13 mouse cellular contexts compared by ENCODE assay signal in the genomic region with DNA sequence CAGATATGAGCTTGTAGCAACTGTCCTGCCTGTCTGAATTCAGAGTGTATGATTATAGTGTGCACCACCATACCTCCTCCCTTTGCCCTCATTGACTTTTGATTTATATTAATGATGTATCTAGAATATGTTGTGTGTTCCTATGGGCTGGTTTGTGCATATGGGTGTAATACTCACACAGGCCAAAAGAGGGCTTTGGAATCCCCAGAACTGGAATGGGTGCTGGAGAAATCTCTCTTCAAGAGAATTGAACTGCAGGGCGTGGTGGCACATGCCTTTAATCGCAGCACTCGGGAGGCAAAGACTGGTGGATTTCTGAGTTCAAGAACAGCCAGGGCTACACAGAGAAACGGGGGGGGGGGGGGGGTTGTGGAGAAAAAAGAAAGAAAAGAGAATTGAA. TPM values are rescaled to one million over a fixed set of nuclear protein-coding genes. Genes with fewer than 3 reads are reported as not detected.
DNase-seq lines count a peak whose midpoint lies in the region; ATAC-seq and TF ChIP-seq lines count a peak whose summit lies in the region.
"Had no signal": no experiment of that assay in that cellular context is flagged by ENCODE, and none has a peak within 500 bp of the region (broad histone marks: within the 10 kb centered on the region; RNA-seq: fewer than 3 reads in every experiment).

No protein-coding gene starts in this region.

- TF ChIP-seq CTCF in liver, postnatal 0 days (IDR thresholded peaks at IDR 0.05; ENCODE audit: low read depth), result peak; percentile 48
- peak; percentile 71 for TF ChIP-seq CTCF in E14TG2a.4 (conservative IDR thresholded peaks at IDR 0.05; ENCODE audit: low read length)

- H3K36me3 ChIP-seq in forebrain, embryonic 14.5 days (ENCODE audit: control insufficient read depth, insufficient read depth, low read length), result peaks cover 38% of the 10 kb centered on the region
- H3K36me3 ChIP-seq in forebrain, embryonic 12.5 days (replicated peaks), result peaks cover 35% of the 10 kb centered on the region
- H3K36me3 ChIP-seq in liver, postnatal 0 days (replicated peaks; ENCODE audit: insufficient read depth, low read length), result peaks cover 33% of the 10 kb centered on the region
- H3K36me3 ChIP-seq in E14TG2a.4 (ENCODE audit: insufficient read depth, low read length), result peaks cover 76% of the 10 kb centered on the region

- DNase-seq in forebrain, embryonic 14.5 days (ENCODE audit: low spot score), result no peak
- no peak for DNase-seq in liver, postnatal 0 days
- DNase-seq in liver, result no peak
- no peak for DNase-seq in heart, postnatal 25 days (ENCODE audit: low spot score)
- no peak for DNase-seq in cerebellum, adult 18-20 months
- DNase-seq: cerebellum, postnatal 25 days had no signal

- no peaks in the 10 kb centered on the region for H3K9me3 ChIP-seq in forebrain, embryonic 14.5 days (replicated peaks; ENCODE audit: control insufficient read depth, low read length)
- no peaks in the 10 kb centered on the region for H3K9me3 ChIP-seq in forebrain, embryonic 12.5 days
- no peaks in the 10 kb centered on the region for H3K9me3 ChIP-seq in liver, postnatal 0 days (ENCODE audit: low read length)
- H3K9me3 ChIP-seq in E14TG2a.4 (ENCODE audit: low read length), result no peaks in the 10 kb centered on the region
- H3K9me3 ChIP-seq: hindbrain, embryonic 12.5 days; megakaryocyte, embryonic 14.5 days; neural tube, embryonic 12.5 days had no signal

- intact Hi-C loops in heart, postnatal 25 days (cut with DNase I), result no loop called here

- TF ChIP-seq EP300 in liver, postnatal 0 days (IDR thresholded peaks at IDR 0.05; ENCODE audit: low read depth), result no peak

- no peak overlapping the region for H3K9ac ChIP-seq in forebrain, embryonic 14.5 days (ENCODE audit: low read length)
- no peak overlapping the region for H3K9ac ChIP-seq in forebrain, embryonic 12.5 days
- H3K9ac ChIP-seq in liver, postnatal 0 days (replicated peaks), result no peak overlapping the region
- H3K9ac ChIP-seq: hindbrain, embryonic 12.5 days; neural tube, embryonic 12.5 days had no signal

- 79% methylated on average over 4 of the region's 4 CpGs for WGBS in forebrain, embryonic 14.5 days
- WGBS in forebrain, embryonic 12.5 days, result 79% methylated on average over 4 of the region's 4 CpGs
- WGBS in liver, postnatal 0 days (ENCODE audit: insufficient replicate concordance), result 76% methylated on average over 4 of the region's 4 CpGs

- H3K27me3 ChIP-seq in forebrain, embryonic 14.5 days (replicated peaks; ENCODE audit: control insufficient read depth, insufficient read depth, low read length), result no peaks in the 10 kb centered on the region
- H3K27me3 ChIP-seq in forebrain, embryonic 12.5 days, result no peaks in the 10 kb centered on the region
- H3K27me3 ChIP-seq in liver, postnatal 0 days (ENCODE audit: insufficient read depth, low read length), result no peaks in the 10 kb centered on the region
- H3K27me3 ChIP-seq in E14TG2a.4 (ENCODE audit: insufficient read depth, low read length), result no peaks in the 10 kb centered on the region
- H3K27me3 ChIP-seq: hindbrain, embryonic 12.5 days; megakaryocyte, embryonic 14.5 days; neural tube, embryonic 12.5 days had no signal

- no peak overlapping the region for H3K27ac ChIP-seq in forebrain, embryonic 14.5 days (ENCODE audit: low read depth, low read length)
- no peak overlapping the region for H3K27ac ChIP-seq in forebrain, embryonic 12.5 days
- no peak overlapping the region for H3K27ac ChIP-seq in liver, postnatal 0 days (ENCODE audit: low read depth)
- H3K27ac ChIP-seq: hindbrain, embryonic 12.5 days; neural tube, embryonic 12.5 days had no signal

- no peak overlapping the region for H3K4me3 ChIP-seq in forebrain, embryonic 14.5 days (ENCODE audit: low read depth, low read length)
- H3K4me3 ChIP-seq in forebrain, embryonic 12.5 days (replicated peaks), result no peak overlapping the region
- no peak overlapping the region for H3K4me3 ChIP-seq in liver, postnatal 0 days (ENCODE audit: low read depth, low read length)
- H3K4me3 ChIP-seq in E14TG2a.4 (replicated peaks; ENCODE audit: low read length), result no peak overlapping the region
- H3K4me3 ChIP-seq: hindbrain, embryonic 12.5 days; megakaryocyte, embryonic 14.5 days; neural tube, embryonic 12.5 days had no signal

- H3K4me2 ChIP-seq in forebrain, embryonic 14.5 days (ENCODE audit: low read length), result no peak overlapping the region
- no peak overlapping the region for H3K4me2 ChIP-seq in forebrain, embryonic 12.5 days
- no peak overlapping the region for H3K4me2 ChIP-seq in liver, postnatal 0 days (ENCODE audit: low read depth, low read length)
- H3K4me2 ChIP-seq: hindbrain, embryonic 12.5 days; liver, embryonic 11.5 days; neural tube, embryonic 12.5 days had no signal

- ATAC-seq in forebrain, embryonic 14.5 days, result 0 out of 2 replicates have a peak, but pooled peaks have one; percentile 18
- ATAC-seq in forebrain, embryonic 12.5 days (ENCODE audit: low FRiP score), result no peak
- ATAC-seq in liver, postnatal 0 days, result no peak
- ATAC-seq in megakaryocyte progenitor cell, adult 5-6 weeks (replicated peaks; ENCODE audit: poor library complexity), result peak; percentile 73

- no peaks in the 10 kb centered on the region for H3K4me1 ChIP-seq in forebrain, embryonic 14.5 days (ENCODE audit: control insufficient read depth, insufficient read depth, low read length)
- H3K4me1 ChIP-seq in forebrain, embryonic 12.5 days, result no peaks in the 10 kb centered on the region
- no peaks in the 10 kb centered on the region for H3K4me1 ChIP-seq in liver, postnatal 0 days (ENCODE audit: insufficient read depth)
- H3K4me1 ChIP-seq in E14TG2a.4 (replicated peaks; ENCODE audit: low read depth, low read length), result peaks cover 27% of the 10 kb centered on the region
- H3K4me1 ChIP-seq: hindbrain, embryonic 12.5 days; neural tube, embryonic 12.5 days had no signal

RNA-seq across cellular contexts. Expression of gene Tor3a, which starts 47.4 kb away (rescaled TPM):
- polyA plus RNA-seq in forebrain, embryonic 14.5 days (2014; fragmentation: Nextera tagmentation; extraction: Ambion mirVana), result 4.5 and 6.5 TPM in 2 replicates
- 4.1 and 5.3 TPM in 2 replicates for polyA plus RNA-seq in forebrain, embryonic 12.5 days (2016; fragmentation: Nextera tagmentation; extraction: Ambion mirVana)
- polyA plus RNA-seq in liver, postnatal 0 days (2015; fragmentation: Nextera tagmentation; extraction: Ambion mirVana), result 12.4 and 19.4 TPM in 2 replicates
- total RNA-seq in megakaryocyte progenitor cell, adult 5-6 weeks (2015), result 15.4 and 17.0 TPM in 2 replicates
- total RNA-seq in megakaryocyte progenitor cell, adult 5-6 weeks (2017), result 22.6 and 24.6 TPM in 2 replicates
- total RNA-seq in heart, postnatal 25 days (2021), result 10 to 100 TPM in 1 of 2 experiments, 1 to 10 TPM in 1; 9.2 to 10.6 TPM

Comparison
In these comparisons a context has a peak if more than half of its experiments do, and no peak if none do; other contexts are left out.
1. ATAC-seq: peak in forebrain, embryonic 14.5 days (single experiment) and megakaryocyte progenitor cell, adult 5-6 weeks (single experiment); none in forebrain, embryonic 12.5 days (single experiment) and liver, postnatal 0 days (single experiment).